Mouse (Mus musculus): Measurements from ENCODE around the gene 0610009B22Rik. TPM values are rescaled to one million over a fixed set of nuclear protein-coding genes. Genes with fewer than 3 reads are reported as not detected.

Gene 0610009B22Rik
- polyA plus RNA-seq, 1 experiment from 2014 or later, result 105 TPM

- ATAC-seq (ENCODE audit: low FRiP score, low TSS enrichment), result no peak
- no peak overlapping the region for H3K9ac ChIP-seq (ENCODE audit: low read depth, low read length)
- H3K4me1 ChIP-seq (ENCODE audit: control insufficient read depth, insufficient read depth, low read length), result peaks cover 33% of the 10 kb centered on the region; the same call in 1 of the 2 replicates
- H3K4me3 ChIP-seq (ENCODE audit: low read length), result no peak overlapping the region
- no peaks in the 10 kb centered on the region for H3K9me3 ChIP-seq (ENCODE audit: control insufficient read depth, low read length)
- WGBS, result 75% methylated on average over 7 of the region's 7 CpGs
- H3K27me3 ChIP-seq (ENCODE audit: control insufficient read depth, insufficient read depth, low read length), result no peaks in the 10 kb centered on the region
- H3K4me2 ChIP-seq (replicated peaks; ENCODE audit: low read depth, low read length), result no peak overlapping the region
- peak overlapping the region; percentile 31; the same call in 1 of the 2 replicates for H3K27ac ChIP-seq (ENCODE audit: low read depth, low read length)
- peaks cover 26% of the 10 kb centered on the region; the same call in 1 of the 2 replicates for H3K36me3 ChIP-seq (ENCODE audit: control insufficient read depth, insufficient read depth, low read length)
Measured at GRCm38 (mm10) chr11:51646245-51646644, 42.4 kb downstream of the 0610009B22Rik start.

DNA sequence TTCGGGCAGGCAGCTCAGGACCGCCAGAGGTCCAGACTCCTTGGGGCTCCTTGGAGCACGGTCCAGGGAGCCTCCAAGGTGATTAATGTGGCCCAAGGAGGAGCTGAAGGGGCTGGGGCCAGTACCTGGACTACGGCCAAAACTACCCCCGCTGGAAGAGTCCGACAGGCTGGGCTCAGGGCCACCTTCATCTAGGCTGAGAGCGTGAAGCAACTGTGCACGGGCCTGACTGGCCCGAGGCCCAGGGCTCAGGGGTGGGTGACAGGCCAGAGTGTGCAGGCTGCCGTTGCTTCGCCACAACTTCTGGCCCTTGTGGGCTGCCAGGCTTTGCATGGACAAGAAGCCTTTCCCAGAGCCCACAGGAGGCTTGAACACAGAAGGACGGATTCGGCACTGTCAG, 43.4 kb downstream of the 0610009B22Rik start:
- Histone ChIP-seq H3K27ac (ENCODE audit: low read depth, low read length) (no peak overlapping the region), H3K4me1 (ENCODE audit: control insufficient read depth, insufficient read depth, low read length) (peaks cover 33% of the 10 kb centered on the region; the same call in 1 of the 2 replicates), H3K36me3 (ENCODE audit: control insufficient read depth, insufficient read depth, low read length) (peaks cover 26% of the 10 kb centered on the region; the same call in 1 of the 2 replicates), H3K9ac (ENCODE audit: low read depth, low read length) (no peak overlapping the region), H3K27me3 (ENCODE audit: control insufficient read depth, insufficient read depth, low read length) (no peaks in the 10 kb centered on the region), H3K4me3 (ENCODE audit: low read length) (no peak overlapping the region), H3K9me3 (ENCODE audit: control insufficient read depth, low read length) (no peaks in the 10 kb centered on the region), H3K4me2 (replicated peaks; ENCODE audit: low read depth, low read length) (no peak overlapping the region)
- ATAC-seq (ENCODE audit: low FRiP score, low TSS enrichment), result no peak
- WGBS, result 64% methylated on average over 13 of the region's 13 CpGs

- no peak for ATAC-seq (ENCODE audit: low FRiP score, low TSS enrichment)
- Histone ChIP-seq H3K36me3 (ENCODE audit: control insufficient read depth, insufficient read depth, low read length) (peaks cover 26% of the 10 kb centered on the region; the same call in 1 of the 2 replicates), H3K4me2 (replicated peaks; ENCODE audit: low read depth, low read length) (no peak overlapping the region), H3K9me3 (ENCODE audit: control insufficient read depth, low read length) (no peaks in the 10 kb centered on the region), H3K27me3 (ENCODE audit: control insufficient read depth, insufficient read depth, low read length) (no peaks in the 10 kb centered on the region), H3K4me3 (ENCODE audit: low read length) (no peak overlapping the region), H3K27ac (ENCODE audit: low read depth, low read length) (no peak overlapping the region), H3K9ac (ENCODE audit: low read depth, low read length) (no peak overlapping the region), H3K4me1 (ENCODE audit: control insufficient read depth, insufficient read depth, low read length) (peaks cover 29% of the 10 kb centered on the region; the same call in 1 of the 2 replicates)
- 79% methylated on average over 16 of the region's 16 CpGs for WGBS
Measured at GRCm38 (mm10) chr11:51644217-51644616, 44.5 kb downstream of the 0610009B22Rik start.

DNA sequence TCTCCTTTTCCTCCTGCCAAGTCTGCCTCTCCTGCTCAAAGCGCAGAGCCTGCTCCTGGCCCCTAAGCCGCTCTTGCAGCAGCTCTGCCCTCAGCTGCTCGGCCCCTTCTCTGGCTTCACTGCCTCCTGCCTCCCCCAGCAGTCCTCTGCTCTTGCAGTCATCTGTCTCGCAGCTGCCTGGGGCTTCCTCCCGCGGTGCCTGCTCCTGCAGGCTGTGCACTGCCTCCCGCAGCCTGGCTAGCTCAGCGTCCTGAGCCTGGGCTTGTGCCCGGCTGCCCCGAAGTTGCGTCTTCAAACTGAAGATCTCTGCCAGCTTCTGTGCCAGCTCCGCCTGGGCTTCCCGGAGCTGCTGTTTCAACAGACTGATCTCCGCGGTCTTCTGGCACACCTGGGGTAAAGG, 44.9 kb downstream of the 0610009B22Rik start:
- 63% methylated on average over 15 of the region's 15 CpGs for WGBS
- Histone ChIP-seq H3K9ac (ENCODE audit: low read depth, low read length) (no peak overlapping the region), H3K4me3 (ENCODE audit: low read length) (no peak overlapping the region), H3K4me2 (replicated peaks; ENCODE audit: low read depth, low read length) (no peak overlapping the region), H3K27ac (ENCODE audit: low read depth, low read length) (no peak overlapping the region), H3K9me3 (ENCODE audit: control insufficient read depth, low read length) (no peaks in the 10 kb centered on the region), H3K27me3 (ENCODE audit: control insufficient read depth, insufficient read depth, low read length) (no peaks in the 10 kb centered on the region), H3K36me3 (ENCODE audit: control insufficient read depth, insufficient read depth, low read length) (peaks cover 26% of the 10 kb centered on the region; the same call in 1 of the 2 replicates), H3K4me1 (ENCODE audit: control insufficient read depth, insufficient read depth, low read length) (peaks cover 25% of the 10 kb centered on the region; the same call in 1 of the 2 replicates)
- ATAC-seq (ENCODE audit: low FRiP score, low TSS enrichment), result no peak

- Histone ChIP-seq H3K4me3 (ENCODE audit: low read length) (no peak overlapping the region), H3K9ac (ENCODE audit: low read depth, low read length) (no peak overlapping the region), H3K27ac (ENCODE audit: low read depth, low read length) (no peak overlapping the region), H3K4me1 (ENCODE audit: control insufficient read depth, insufficient read depth, low read length) (peaks cover 24% of the 10 kb centered on the region; the same call in 1 of the 2 replicates), H3K36me3 (ENCODE audit: control insufficient read depth, insufficient read depth, low read length) (peaks cover 26% of the 10 kb centered on the region; the same call in 1 of the 2 replicates), H3K4me2 (replicated peaks; ENCODE audit: low read depth, low read length) (no peak overlapping the region), H3K27me3 (ENCODE audit: control insufficient read depth, insufficient read depth, low read length) (no peaks in the 10 kb centered on the region), H3K9me3 (ENCODE audit: control insufficient read depth, low read length) (no peaks in the 10 kb centered on the region)
- WGBS, result 80% methylated on average over 9 of the region's 9 CpGs
- ATAC-seq (ENCODE audit: low FRiP score, low TSS enrichment), result no peak
Measured at GRCm38 (mm10) chr11:51643202-51643601, 45.5 kb downstream of the 0610009B22Rik start.

- WGBS, result 81% methylated on average over 7 of the region's 7 CpGs
- Histone ChIP-seq H3K27ac (ENCODE audit: low read depth, low read length) (no peak overlapping the region), H3K4me3 (ENCODE audit: low read length) (no peak overlapping the region), H3K36me3 (ENCODE audit: control insufficient read depth, insufficient read depth, low read length) (peaks cover 25% of the 10 kb centered on the region; the same call in 1 of the 2 replicates), H3K27me3 (ENCODE audit: control insufficient read depth, insufficient read depth, low read length) (no peaks in the 10 kb centered on the region), H3K4me1 (ENCODE audit: control insufficient read depth, insufficient read depth, low read length) (peaks cover 20% of the 10 kb centered on the region; the same call in 1 of the 2 replicates), H3K9me3 (ENCODE audit: control insufficient read depth, low read length) (no peaks in the 10 kb centered on the region), H3K9ac (ENCODE audit: low read depth, low read length) (no peak overlapping the region), H3K4me2 (replicated peaks; ENCODE audit: low read depth, low read length) (no peak overlapping the region)
- ATAC-seq (ENCODE audit: low FRiP score, low TSS enrichment), result no peak
Measured at GRCm38 (mm10) chr11:51640748-51641147, 47.9 kb downstream of the 0610009B22Rik start.

DNA sequence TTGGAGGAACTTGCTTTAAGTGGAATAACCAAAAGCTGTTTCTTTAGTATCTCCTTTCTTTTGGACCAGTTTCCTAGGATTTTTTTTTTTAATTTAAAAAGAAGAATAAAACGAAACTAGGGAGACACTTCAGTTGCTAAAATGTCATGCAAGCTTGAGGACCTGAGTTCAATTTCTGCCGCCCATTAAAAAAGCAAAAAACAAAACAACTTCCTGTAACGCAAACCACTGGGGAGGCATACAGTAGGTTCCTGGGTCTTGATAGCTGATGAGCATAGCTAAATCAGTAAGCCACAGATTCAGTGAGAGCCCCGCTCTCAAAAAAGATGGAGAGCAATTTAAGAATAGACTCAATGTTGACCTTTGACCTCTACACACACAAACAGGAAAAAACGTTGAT, 50.2 kb downstream of the 0610009B22Rik start:
- Histone ChIP-seq H3K4me3 (ENCODE audit: low read length) (no peak overlapping the region), H3K27me3 (ENCODE audit: control insufficient read depth, insufficient read depth, low read length) (no peaks in the 10 kb centered on the region), H3K4me2 (replicated peaks; ENCODE audit: low read depth, low read length) (no peak overlapping the region; the same call in 1 of the 2 replicates), H3K9ac (ENCODE audit: low read depth, low read length) (peak overlapping the region; percentile 20; the same call in 1 of the 2 replicates), H3K9me3 (ENCODE audit: control insufficient read depth, low read length) (no peaks in the 10 kb centered on the region), H3K36me3 (ENCODE audit: control insufficient read depth, insufficient read depth, low read length) (peaks cover 9% of the 10 kb centered on the region; the same call in 1 of the 2 replicates), H3K27ac (ENCODE audit: low read depth, low read length) (peak overlapping the region; percentile 65; the same call in 1 of the 2 replicates), H3K4me1 (ENCODE audit: control insufficient read depth, insufficient read depth, low read length) (peaks cover 15% of the 10 kb centered on the region; the same call in 1 of the 2 replicates)
- 71% methylated on average over 5 of the region's 5 CpGs for WGBS
- ATAC-seq (ENCODE audit: low FRiP score, low TSS enrichment), result no peak

- Histone ChIP-seq H3K9me3 (ENCODE audit: control insufficient read depth, low read length) (no peaks in the 10 kb centered on the region), H3K4me1 (ENCODE audit: control insufficient read depth, insufficient read depth, low read length) (peaks cover 15% of the 10 kb centered on the region; the same call in 1 of the 2 replicates), H3K4me2 (replicated peaks; ENCODE audit: low read depth, low read length) (peak overlapping the region; percentile 28), H3K9ac (ENCODE audit: low read depth, low read length) (peak overlapping the region; percentile 20; the same call in 1 of the 2 replicates), H3K4me3 (ENCODE audit: low read length) (0 out of 2 replicates have a peak overlapping the region, but pooled peaks have one; percentile 0), H3K36me3 (ENCODE audit: control insufficient read depth, insufficient read depth, low read length) (peaks cover 6% of the 10 kb centered on the region; the same call in 1 of the 2 replicates), H3K27ac (ENCODE audit: low read depth, low read length) (peak overlapping the region; percentile 65; the same call in 1 of the 2 replicates), H3K27me3 (ENCODE audit: control insufficient read depth, insufficient read depth, low read length) (no peaks in the 10 kb centered on the region)
- 5% methylated on average over 17 of the region's 17 CpGs for WGBS
- peak; percentile 34; the same call in 1 of the 2 replicates for ATAC-seq (ENCODE audit: low FRiP score, low TSS enrichment)
Measured at GRCm38 (mm10) chr11:51637971-51638414, 50.7 kb downstream of the 0610009B22Rik start.

DNA sequence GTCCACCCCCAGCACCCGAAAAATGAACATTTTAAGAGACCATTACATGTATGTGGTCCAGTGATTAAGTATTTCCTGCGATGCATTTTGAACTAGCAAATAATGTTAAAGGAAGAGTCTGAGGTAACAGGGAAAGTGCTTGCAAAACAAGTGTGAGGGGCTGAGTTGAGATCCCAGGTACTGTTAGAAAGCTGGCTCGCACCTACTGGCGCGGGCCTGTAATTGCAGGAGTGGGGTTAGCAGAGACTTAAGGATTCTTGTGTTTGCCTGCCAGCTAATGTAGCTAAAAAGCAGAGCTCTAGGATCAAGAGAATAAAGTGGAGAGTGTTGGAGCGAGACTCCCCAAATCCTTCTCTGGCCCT, 52.4 kb downstream of the 0610009B22Rik start:
- WGBS, result 5% methylated on average over 6 of the region's 6 CpGs
- Histone ChIP-seq H3K4me2 (replicated peaks; ENCODE audit: low read depth, low read length) (peak overlapping the region; percentile 57), H3K4me3 (ENCODE audit: low read length) (peak overlapping the region; percentile 71), H3K36me3 (ENCODE audit: control insufficient read depth, insufficient read depth, low read length) (no peaks in the 10 kb centered on the region), H3K27me3 (ENCODE audit: control insufficient read depth, insufficient read depth, low read length) (no peaks in the 10 kb centered on the region), H3K27ac (ENCODE audit: low read depth, low read length) (peak overlapping the region; percentile 51; the same call in 1 of the 2 replicates), H3K9me3 (ENCODE audit: control insufficient read depth, low read length) (no peaks in the 10 kb centered on the region), H3K9ac (ENCODE audit: low read depth, low read length) (peak overlapping the region; percentile 75), H3K4me1 (ENCODE audit: control insufficient read depth, insufficient read depth, low read length) (peaks cover 20% of the 10 kb centered on the region; the same call in 1 of the 2 replicates)
- peak; percentile 32; the same call in 1 of the 2 replicates for ATAC-seq (ENCODE audit: low FRiP score, low TSS enrichment)

Measured in kidney, embryonic 14.5 days (tissue).